Mouse (Mus musculus) erythroblast, embryonic 14.5 days (primary cell): ENCODE measurements around the gene Tspan18.

Experiments
- GATA1 ChIP-seq: IDR thresholded peaks from 2 replicates; pipeline ENCODE4 v1.6.1; 2012; ENCODE audit warnings: low read length, inconsistent platforms, mixed read lengths
- TAL1 ChIP-seq: IDR thresholded peaks from 3 replicates; pipeline ENCODE4 v1.6.1; 2012; ENCODE audit warnings: low read length, inconsistent platforms, mixed read lengths

- TF ChIP-seq GATA1: no peak
- TF ChIP-seq TAL1: no peak
Observed at GRCm38 (mm10) chr2:93309724-93310413, 24.4 kb downstream of the Tspan18 start.
